Mouse (Mus musculus): ENCODE data around the gene Nfib.

- no peak for TF ChIP-seq POLR2A (IDR thresholded peaks at IDR 0.05; ENCODE audit: borderline replicate concordance, extremely low read depth, insufficient read depth, insufficient read length, poor library complexity, severe bottlenecking)
- TF ChIP-seq CTCF (IDR thresholded peaks at IDR 0.05; ENCODE audit: borderline replicate concordance, extremely low read depth, insufficient read depth, insufficient read length): no peak
Observed at GRCm38 (mm10) chr4:82319388-82319787, 386.2 kb downstream of the Nfib start.
